Mouse (Mus musculus) stomach, postnatal 0 days (tissue): ENCODE data around the gene Flnb.

ENCODE experiments used
- CTCF ChIP-seq: IDR thresholded peaks from 2 replicates; pipeline ENCODE4 v1.5.1; 2016; ENCODE audit warnings: antibody characterized with exemption, low read depth, mild to moderate bottlenecking, moderate library complexity
- EP300 ChIP-seq: optimal IDR thresholded peaks from 2 replicates; pipeline ENCODE3; 2016; ENCODE audit warnings: antibody characterized with exemption

GRCm38 (mm10) chr14:7918150-7918991 lies 100.6 kb downstream of the Flnb start:
- no peak for TF ChIP-seq CTCF
- TF ChIP-seq EP300: no peak
